Mouse (Mus musculus) lung, adult 2 months (tissue): Measurements from ENCODE around the gene Fabp7. TPM values are rescaled to one million over a fixed set of nuclear protein-coding genes. Genes with fewer than 3 reads are reported as not detected.

ENCODE experiments used
- DNase-seq: peaks from one replicate; pipeline ENCODE4 v3.0.0; 2022
- H3K4me1 ChIP-seq: fragments of 200-500 bp; 2 replicates; pipeline ENCODE4 v1.6.1; 2011; ENCODE audit warnings: low read length; ENCODE audit not compliant: control insufficient read depth, insufficient read depth
- H3K4me3 ChIP-seq: fragments of 200-500 bp; replicated peaks from 2 replicates; pipeline ENCODE3; 2011; ENCODE audit warnings: low read depth, mild to moderate bottlenecking, control low read depth, low read length; ENCODE audit errors: extremely low read depth
- CTCF ChIP-seq: fragments of 200-500 bp; IDR thresholded peaks from 2 replicates; pipeline ENCODE4 v1.5.1; 2011; ENCODE audit warnings: mild to moderate bottlenecking, low read length, control low read depth; ENCODE audit not compliant: insufficient read depth
- POLR2A ChIP-seq: fragments of 200-500 bp; IDR thresholded peaks from 2 replicates; pipeline ENCODE4 v1.6.1; 2011; ENCODE audit warnings: low read depth, mild to moderate bottlenecking, control low read depth, low read length, borderline replicate concordance; ENCODE audit errors: extremely low read depth
- WGBS: fragments of 180-500 bp; shearing (Covaris S2); methylation state at CpG from one replicate; pipeline ENCODE4 v1.1.7; 2018; 5-methylcytosine and 5-hydroxymethylcytosine counted together
- polyA plus RNA-seq: library from polyadenylated mRNA; depleted of rRNA; stranded (reverse); fragments of >200 nt; gene quantifications from 2 replicates; pipeline ENCODE4 v1.2.3, GENCODE M21; 2012; rRNA removed

The Fabp7 gene
- 0.26 TPM in 1 of 2 replicates, not detected in the other for polyA plus RNA-seq

DNA sequence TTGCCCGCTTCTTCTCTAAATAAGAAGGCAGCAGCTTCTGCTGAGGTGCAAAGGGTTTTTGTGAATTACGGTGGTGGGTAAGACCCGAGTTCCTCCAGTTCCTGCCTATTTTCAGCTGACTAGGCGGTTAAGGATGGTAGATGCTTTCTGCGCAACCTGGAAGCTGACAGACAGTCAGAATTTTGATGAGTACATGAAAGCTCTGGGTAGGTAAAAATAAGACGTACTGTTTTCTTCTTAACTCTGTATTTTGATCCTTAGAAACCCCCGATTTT is at the start of gene Fabp7:
Gene Fabp7 (plus strand): TSS at position 6 of the 275 bp plus-strand sequence.
- H3K4me3 ChIP-seq = no peak within 1 kb of the TSS
- WGBS = 45% methylated on average over 7 of the region's 7 CpGs
- no peaks in the 10 kb centered on the region for H3K4me1 ChIP-seq
- DNase-seq = no peak
- TF ChIP-seq POLR2A (no peak), CTCF (no peak)

DNA sequence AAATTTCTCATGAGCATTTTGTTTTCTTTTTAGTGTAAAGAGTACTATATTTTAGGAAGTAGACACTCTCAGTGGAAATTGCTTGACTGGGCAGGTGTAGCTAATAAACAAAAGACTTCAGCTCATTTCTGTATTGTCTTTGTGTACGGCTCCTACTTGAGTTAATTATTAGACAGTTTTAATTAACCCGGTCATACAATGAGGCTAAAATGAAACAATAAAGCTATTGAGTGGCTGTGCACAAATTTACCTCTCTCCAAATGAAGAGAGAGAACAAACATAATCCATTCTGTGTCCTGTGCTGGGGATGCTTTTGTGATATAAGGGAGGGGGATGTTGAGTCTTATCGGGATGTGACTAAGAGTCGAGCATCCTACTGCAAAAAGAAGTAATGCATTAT is 43.9 kb upstream of the Fabp7 start:
- H3K4me3 ChIP-seq = no peak overlapping the region

DNA sequence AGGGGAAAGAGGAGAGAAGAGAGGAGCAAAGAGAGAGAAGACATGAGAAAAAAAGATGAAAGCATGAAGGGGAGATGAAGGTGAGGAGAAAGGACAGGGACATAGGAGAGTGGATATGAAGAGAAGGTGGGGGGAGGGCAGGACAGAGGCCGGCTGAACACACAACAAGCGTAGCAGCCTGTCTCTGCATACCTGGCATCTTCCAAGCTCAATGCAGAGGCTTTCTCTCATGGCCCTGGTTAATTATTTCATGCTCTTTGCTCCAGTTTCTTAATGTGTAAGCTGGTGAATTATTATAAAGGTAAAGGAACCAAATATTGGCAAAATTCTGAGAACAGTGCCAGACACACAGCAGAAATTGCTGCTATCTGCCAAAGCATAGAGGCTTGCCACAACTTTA is 43.3 kb upstream of the Fabp7 start:
- WGBS = 68% methylated on average over 2 of the region's 2 CpGs
- TF ChIP-seq CTCF (no peak), POLR2A (no peak)
- Histone ChIP-seq H3K4me3 (no peak overlapping the region), H3K4me1 (no peaks in the 10 kb centered on the region)
- DNase-seq = no peak

More for the DNA sequence above, 43.9 kb upstream of the Fabp7 start:
- 73% methylated on average over 4 of the region's 4 CpGs for WGBS
- DNase-seq = no peak
- TF ChIP-seq CTCF = no peak
- TF ChIP-seq POLR2A = no peak
- H3K4me1 ChIP-seq = no peaks in the 10 kb centered on the region

DNA sequence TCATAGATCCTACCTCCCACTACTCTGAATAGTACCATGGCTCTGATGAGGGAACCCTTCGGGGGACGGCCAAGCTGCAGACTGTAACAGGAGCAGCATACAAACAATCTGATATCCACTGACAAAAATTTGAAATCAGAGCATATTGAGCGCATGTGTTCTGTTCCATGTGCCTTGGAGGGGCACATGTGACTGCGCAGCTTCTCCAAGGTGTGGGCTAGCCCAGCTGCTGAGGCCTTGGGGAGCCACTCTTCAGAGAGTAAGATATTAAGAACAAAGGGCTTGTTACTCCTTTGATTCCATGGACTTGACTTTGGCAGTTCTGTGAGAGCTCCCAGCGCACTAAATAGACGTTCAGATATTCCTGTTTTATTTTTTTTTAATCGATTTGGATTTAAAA is 41.6 kb upstream of the Fabp7 start:
- no peak for DNase-seq
- TF ChIP-seq CTCF (no peak), POLR2A (no peak)
- WGBS = 67% methylated on average over 7 of the region's 7 CpGs
- Histone ChIP-seq H3K4me1 (no peaks in the 10 kb centered on the region; the same call in 1 of the 2 replicates), H3K4me3 (no peak overlapping the region)

DNA sequence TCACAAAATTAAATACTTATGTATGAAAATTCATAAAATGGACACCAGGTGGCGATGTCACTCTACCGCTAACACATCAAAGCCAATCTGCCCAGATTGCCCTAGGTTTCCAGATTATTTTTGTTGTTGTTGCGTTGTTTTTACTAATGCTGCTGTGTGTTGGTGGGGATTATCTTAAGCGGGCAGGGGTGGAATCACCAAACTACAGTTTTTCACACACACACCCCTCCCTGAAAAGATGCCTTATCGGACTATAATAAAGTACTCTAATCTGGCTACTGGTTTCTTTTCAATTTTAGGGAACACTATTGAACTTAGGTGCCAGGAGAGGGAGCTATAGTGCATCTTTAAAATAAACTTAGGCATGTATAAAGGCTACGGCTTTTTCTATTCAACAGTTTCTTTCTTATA is 41.1 kb upstream of the Fabp7 start:
- WGBS = under 1% methylated on average over 6 of the region's 6 CpGs
- TF ChIP-seq CTCF = peak; percentile 56
- no peak for TF ChIP-seq POLR2A

DNA sequence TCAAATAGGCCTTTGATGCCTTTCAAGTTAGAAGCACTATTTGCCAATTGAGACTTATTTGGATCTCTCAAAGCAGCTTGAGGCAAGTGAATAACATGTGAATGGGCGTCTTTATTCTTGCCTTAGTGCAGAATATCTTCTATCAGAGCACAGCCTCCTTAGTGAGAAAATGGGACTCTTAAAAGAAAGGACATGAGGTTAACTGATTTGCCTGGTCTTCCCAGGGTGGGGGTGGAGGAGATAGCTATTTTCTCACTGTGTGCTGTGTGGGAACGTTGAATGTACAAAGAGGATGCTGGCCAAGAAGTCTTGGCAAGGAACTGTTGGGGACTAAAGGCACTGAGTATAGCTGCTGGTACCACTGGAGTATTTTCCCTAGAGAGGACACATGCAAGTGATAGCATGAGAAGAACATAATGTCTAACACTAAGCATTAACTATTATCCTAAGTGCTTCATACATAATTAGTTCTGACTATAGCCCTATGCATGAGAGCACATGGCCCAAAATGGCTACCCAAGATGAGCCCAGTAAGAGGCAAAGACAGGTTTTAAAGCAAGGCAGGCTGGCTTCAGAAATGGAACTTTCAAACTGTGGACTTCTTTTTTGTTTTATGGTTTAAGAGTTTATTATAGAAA is 40.4 kb upstream of the Fabp7 start:
- Histone ChIP-seq H3K4me1 (no peaks in the 10 kb centered on the region; the same call in 1 of the 2 replicates), H3K4me3 (no peak overlapping the region)
- TF ChIP-seq POLR2A (no peak), CTCF (no peak)
- 30% methylated on average over 2 of the region's 2 CpGs for WGBS
- DNase-seq = no peak

More for the DNA sequence above, 41.1 kb upstream of the Fabp7 start:
- DNase-seq = peak; percentile 66
- peak overlapping the region; percentile 54 for H3K4me3 ChIP-seq
- H3K4me1 ChIP-seq = no peaks in the 10 kb centered on the region; the same call in 1 of the 2 replicates

DNA sequence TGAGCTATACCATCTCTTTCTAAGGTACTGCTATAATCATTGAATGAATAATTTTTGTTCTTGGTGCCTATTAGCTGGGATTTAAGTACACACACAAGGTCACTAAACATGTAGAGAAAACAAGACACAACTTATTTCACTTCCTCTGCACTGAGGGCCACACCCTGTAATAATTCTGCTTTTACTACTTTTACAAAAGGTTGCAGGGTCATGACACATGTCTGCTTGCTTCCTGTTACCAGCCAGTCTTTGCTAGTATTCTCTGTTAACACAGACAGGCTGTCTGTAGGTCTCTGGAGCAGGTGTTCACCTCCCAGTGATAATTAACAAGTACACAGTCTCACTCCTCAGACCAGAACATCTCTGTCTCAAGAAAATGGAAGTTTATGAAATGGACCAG is 39.2 kb upstream of the Fabp7 start:
- TF ChIP-seq POLR2A = no peak
- no peak for TF ChIP-seq CTCF
- Histone ChIP-seq H3K4me1 (no peaks in the 10 kb centered on the region; the same call in 1 of the 2 replicates), H3K4me3 (no peak overlapping the region)
- no peak for DNase-seq

DNA sequence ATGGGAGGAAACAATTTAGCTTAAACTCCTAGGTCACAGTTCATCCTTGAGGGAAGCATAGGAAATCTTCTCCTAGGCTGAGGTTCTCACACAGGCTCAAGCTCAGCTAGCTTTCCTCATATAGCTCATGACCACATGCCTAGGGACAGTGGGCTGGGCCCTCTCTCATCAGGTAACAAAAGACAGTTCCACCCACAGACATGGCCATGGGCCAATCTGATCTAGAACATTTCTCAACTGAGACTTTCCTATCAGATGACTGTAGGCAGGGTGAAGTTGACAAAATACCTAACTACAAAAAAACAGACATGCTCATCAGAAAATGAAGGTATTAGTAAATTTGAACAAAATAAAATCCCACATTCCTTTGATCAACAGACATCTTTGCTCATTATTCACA is 37.6 kb upstream of the Fabp7 start:
- TF ChIP-seq POLR2A (no peak), CTCF (no peak)
- H3K4me3 ChIP-seq = no peak overlapping the region
- no peaks in the 10 kb centered on the region; the same call in 1 of the 2 replicates for H3K4me1 ChIP-seq
- DNase-seq = no peak

DNA sequence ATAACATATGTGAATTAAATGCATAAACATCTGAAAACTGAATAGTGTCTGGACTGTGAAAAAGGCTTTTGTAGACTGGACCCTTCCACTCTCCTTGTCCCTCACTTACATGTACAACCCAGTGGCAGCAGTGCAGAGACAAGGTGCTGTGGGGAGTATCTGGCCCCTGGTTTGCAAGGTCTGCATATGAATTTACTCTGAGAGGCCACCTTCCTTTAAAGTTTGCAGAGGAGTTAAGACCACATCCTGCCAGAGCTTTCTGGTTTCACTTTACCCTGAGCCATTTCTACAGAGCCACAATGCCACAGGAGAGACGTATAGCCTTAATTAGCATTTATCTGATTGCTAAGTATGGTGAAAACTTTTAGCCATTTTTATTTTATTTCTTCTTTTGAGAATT is 31.3 kb upstream of the Fabp7 start:
- Histone ChIP-seq H3K4me1 (no peaks in the 10 kb centered on the region; the same call in 1 of the 2 replicates), H3K4me3 (no peak overlapping the region)
- TF ChIP-seq POLR2A (no peak), CTCF (no peak)
- WGBS = 85% methylated on average over 1 of the region's 1 CpGs
- DNase-seq = no peak

DNA sequence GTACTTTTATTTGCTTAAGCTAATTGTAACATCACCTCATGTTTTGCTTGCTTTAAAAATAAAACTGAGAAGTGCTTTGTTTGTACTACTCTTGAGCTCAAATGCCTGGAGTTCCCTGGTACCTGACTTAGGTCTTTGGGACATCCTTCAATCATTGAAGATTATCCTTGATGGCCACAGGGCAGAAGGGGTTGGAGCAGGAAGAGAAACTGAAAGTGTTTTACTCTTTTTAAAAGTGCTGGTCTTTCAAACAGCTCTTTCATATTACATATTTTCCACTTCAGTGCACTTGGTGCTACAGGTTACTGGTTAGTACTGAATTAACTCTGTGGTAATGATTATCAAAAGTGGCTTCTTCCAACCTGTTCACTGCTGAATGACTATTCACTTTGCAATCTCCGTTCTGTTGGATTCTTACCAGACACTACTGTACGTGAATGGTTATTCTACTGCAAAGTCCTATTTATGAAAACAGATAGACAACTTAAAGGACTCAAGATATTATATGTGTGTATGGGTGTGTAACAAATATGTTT is 29.4 kb upstream of the Fabp7 start:
- H3K4me3 ChIP-seq = no peak overlapping the region
- no peak for DNase-seq
- WGBS = 73% methylated on average over 2 of the region's 2 CpGs
- no peaks in the 10 kb centered on the region for H3K4me1 ChIP-seq
- no peak for TF ChIP-seq CTCF
- no peak for TF ChIP-seq POLR2A
